Mouse (Mus musculus): ENCODE measurements around the gene Dhx15. TPM values are rescaled to one million over a fixed set of nuclear protein-coding genes. Genes with fewer than 3 reads are reported as not detected.

Gene Dhx15
- polyA plus RNA-seq, 1 experiment from 2014 or later, result 108 TPM

DNA sequence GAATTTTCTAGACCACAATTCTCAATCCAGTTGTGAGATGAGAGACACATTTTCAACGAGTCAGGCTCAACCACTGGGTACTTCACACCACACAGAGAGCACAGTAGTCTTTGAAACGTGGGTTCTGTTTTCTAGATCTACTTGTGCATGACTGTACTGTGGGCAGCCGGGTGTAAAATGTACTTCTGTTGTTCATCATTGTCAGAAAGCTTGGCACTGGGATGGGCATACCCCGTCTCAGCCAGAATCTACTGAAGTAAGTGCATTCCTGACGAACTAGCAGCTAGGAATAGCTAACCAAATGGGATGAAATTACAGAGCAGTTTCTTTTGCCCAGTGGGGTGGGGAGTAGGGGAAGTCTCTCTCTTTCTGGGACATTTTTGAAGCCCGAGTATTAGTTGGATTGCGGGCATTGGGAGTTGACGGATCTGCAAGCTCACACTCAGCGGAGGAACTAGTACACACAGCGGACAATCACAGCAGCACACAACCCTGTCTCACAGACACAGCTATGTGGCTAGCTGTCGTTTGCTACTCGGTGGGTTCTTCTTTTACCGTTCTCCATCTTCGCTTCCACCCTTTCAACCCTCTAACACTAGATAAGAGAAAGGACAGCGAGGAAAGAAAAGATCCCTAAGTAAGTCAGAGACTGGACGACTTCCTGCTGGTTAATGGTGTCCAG, 54.7 kb downstream of the Dhx15 start:
- H3K27me3 ChIP-seq (ENCODE audit: insufficient read depth, low read length), result no peaks in the 10 kb centered on the region
- no peak for TF ChIP-seq CTCF (IDR thresholded peaks at IDR 0.05; ENCODE audit: low read depth)
- DNase-seq (ENCODE audit: low spot score), result no peak
- no peak overlapping the region for H3K4me2 ChIP-seq (ENCODE audit: low read length)
- no peak for ATAC-seq (replicated peaks; ENCODE audit: low FRiP score, low read depth)
- no peak overlapping the region for H3K9ac ChIP-seq (ENCODE audit: low read depth, low read length)
- no peak overlapping the region for H3K4me3 ChIP-seq (replicated peaks; ENCODE audit: low read depth, low read length)
- no peaks in the 10 kb centered on the region for H3K4me1 ChIP-seq (replicated peaks; ENCODE audit: insufficient read depth, low read length)
- WGBS, result 69% methylated on average over 16 of the region's 16 CpGs
- H3K9me3 ChIP-seq (replicated peaks; ENCODE audit: low read length), result no peaks in the 10 kb centered on the region
- no peak overlapping the region for H3K27ac ChIP-seq
- H3K36me3 ChIP-seq (ENCODE audit: insufficient read depth, low read length), result no peaks in the 10 kb centered on the region

DNA sequence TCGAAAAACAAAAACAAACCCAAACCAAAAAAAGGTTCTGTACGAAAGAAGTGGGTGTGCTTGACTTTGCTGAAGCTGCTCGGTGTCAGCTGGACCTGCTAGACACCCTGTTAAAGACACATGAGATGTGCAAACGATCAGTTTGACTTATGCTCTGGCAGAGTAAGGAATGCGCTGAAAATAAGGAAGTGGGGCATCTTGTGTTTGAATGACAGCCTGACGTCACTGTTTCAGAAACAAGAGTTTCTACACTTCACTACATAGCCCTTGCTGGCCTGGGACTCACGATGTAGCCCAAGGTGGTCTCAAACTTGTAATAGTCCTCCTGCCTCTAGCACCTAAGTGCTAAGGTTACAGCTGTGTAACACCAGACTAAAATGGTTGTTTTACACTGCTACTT, 57.5 kb downstream of the Dhx15 start:
- 90% methylated on average over 7 of the region's 7 CpGs for WGBS
- no peak overlapping the region for H3K4me3 ChIP-seq (replicated peaks; ENCODE audit: low read depth, low read length)
- H3K9me3 ChIP-seq (replicated peaks; ENCODE audit: low read length), result no peaks in the 10 kb centered on the region
- H3K36me3 ChIP-seq (ENCODE audit: insufficient read depth, low read length), result no peaks in the 10 kb centered on the region
- DNase-seq (ENCODE audit: low spot score) (no peak), ATAC-seq (replicated peaks; ENCODE audit: low FRiP score, low read depth) (no peak)
- no peak overlapping the region for H3K9ac ChIP-seq (ENCODE audit: low read depth, low read length)
- H3K27me3 ChIP-seq (ENCODE audit: insufficient read depth, low read length), result no peaks in the 10 kb centered on the region
- H3K27ac ChIP-seq, result no peak overlapping the region
- no peak for TF ChIP-seq CTCF (IDR thresholded peaks at IDR 0.05; ENCODE audit: low read depth)
- no peaks in the 10 kb centered on the region for H3K4me1 ChIP-seq (replicated peaks; ENCODE audit: insufficient read depth, low read length)
- H3K4me2 ChIP-seq (ENCODE audit: low read length), result no peak overlapping the region

- DNase-seq (ENCODE audit: low spot score) (no peak), ATAC-seq (replicated peaks; ENCODE audit: low FRiP score, low read depth) (no peak)
- no peaks in the 10 kb centered on the region for H3K9me3 ChIP-seq (replicated peaks; ENCODE audit: low read length)
- H3K9ac ChIP-seq (ENCODE audit: low read depth, low read length), result no peak overlapping the region
- no peaks in the 10 kb centered on the region for H3K27me3 ChIP-seq (ENCODE audit: insufficient read depth, low read length)
- no peak overlapping the region for H3K27ac ChIP-seq
- no peak overlapping the region for H3K4me2 ChIP-seq (ENCODE audit: low read length)
- no peaks in the 10 kb centered on the region for H3K36me3 ChIP-seq (ENCODE audit: insufficient read depth, low read length)
- WGBS, result 20% methylated on average over 9 of the region's 9 CpGs
- H3K4me1 ChIP-seq (replicated peaks; ENCODE audit: insufficient read depth, low read length), result no peaks in the 10 kb centered on the region
- peak; percentile 74 for TF ChIP-seq CTCF (IDR thresholded peaks at IDR 0.05; ENCODE audit: low read depth)
- H3K4me3 ChIP-seq (replicated peaks; ENCODE audit: low read depth, low read length), result no peak overlapping the region
Observed at GRCm38 (mm10) chr5:52132092-52132491, 58.2 kb downstream of the Dhx15 start.

DNA sequence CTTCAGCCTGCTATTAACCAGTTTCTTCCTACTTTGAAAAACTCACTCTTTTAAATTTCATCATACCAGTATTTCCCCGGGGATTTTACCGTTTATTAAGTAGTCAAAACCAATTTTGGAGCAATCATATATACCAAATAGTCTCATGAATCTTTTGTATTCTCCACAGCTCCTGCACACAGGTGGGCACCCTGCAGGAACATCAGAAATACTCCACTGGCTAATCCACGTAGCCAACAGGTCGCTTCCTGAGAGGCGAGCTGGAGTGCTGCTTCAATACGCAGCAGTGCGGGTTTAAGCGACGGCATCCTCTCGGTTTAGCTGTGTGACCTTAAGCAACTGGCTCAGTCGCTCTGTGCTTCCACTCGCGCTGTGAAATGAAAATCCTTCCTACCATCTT, 58.9 kb downstream of the Dhx15 start:
- 92% methylated on average over 13 of the region's 13 CpGs for WGBS
- TF ChIP-seq CTCF (IDR thresholded peaks at IDR 0.05; ENCODE audit: low read depth), result no peak
- H3K4me2 ChIP-seq (ENCODE audit: low read length), result no peak overlapping the region
- no peak overlapping the region for H3K27ac ChIP-seq
- no peaks in the 10 kb centered on the region for H3K9me3 ChIP-seq (replicated peaks; ENCODE audit: low read length)
- no peaks in the 10 kb centered on the region for H3K4me1 ChIP-seq (replicated peaks; ENCODE audit: insufficient read depth, low read length)
- no peak overlapping the region for H3K4me3 ChIP-seq (replicated peaks; ENCODE audit: low read depth, low read length)
- H3K9ac ChIP-seq (ENCODE audit: low read depth, low read length), result no peak overlapping the region
- DNase-seq (ENCODE audit: low spot score), result no peak
- no peaks in the 10 kb centered on the region for H3K27me3 ChIP-seq (ENCODE audit: insufficient read depth, low read length)
- no peak for ATAC-seq (replicated peaks; ENCODE audit: low FRiP score, low read depth)
- H3K36me3 ChIP-seq (ENCODE audit: insufficient read depth, low read length), result no peaks in the 10 kb centered on the region

- H3K27me3 ChIP-seq (ENCODE audit: insufficient read depth, low read length), result no peaks in the 10 kb centered on the region
- H3K36me3 ChIP-seq (ENCODE audit: insufficient read depth, low read length), result no peaks in the 10 kb centered on the region
- no peaks in the 10 kb centered on the region for H3K9me3 ChIP-seq (replicated peaks; ENCODE audit: low read length)
- H3K27ac ChIP-seq, result no peak overlapping the region
- ATAC-seq (replicated peaks; ENCODE audit: low FRiP score, low read depth), result no peak; the same call in 1 of the 2 replicates
- H3K9ac ChIP-seq (ENCODE audit: low read depth, low read length), result no peak overlapping the region
- H3K4me1 ChIP-seq (replicated peaks; ENCODE audit: insufficient read depth, low read length), result no peaks in the 10 kb centered on the region
- WGBS, result 60% methylated on average over 1 of the region's 1 CpGs
- no peak for TF ChIP-seq CTCF (IDR thresholded peaks at IDR 0.05; ENCODE audit: low read depth)
- no peak overlapping the region for H3K4me2 ChIP-seq (ENCODE audit: low read length)
- DNase-seq (ENCODE audit: low spot score), result no peak
- H3K4me3 ChIP-seq (replicated peaks; ENCODE audit: low read depth, low read length), result no peak overlapping the region
Observed at GRCm38 (mm10) chr5:52130496-52130895, 59.8 kb downstream of the Dhx15 start.

DNA sequence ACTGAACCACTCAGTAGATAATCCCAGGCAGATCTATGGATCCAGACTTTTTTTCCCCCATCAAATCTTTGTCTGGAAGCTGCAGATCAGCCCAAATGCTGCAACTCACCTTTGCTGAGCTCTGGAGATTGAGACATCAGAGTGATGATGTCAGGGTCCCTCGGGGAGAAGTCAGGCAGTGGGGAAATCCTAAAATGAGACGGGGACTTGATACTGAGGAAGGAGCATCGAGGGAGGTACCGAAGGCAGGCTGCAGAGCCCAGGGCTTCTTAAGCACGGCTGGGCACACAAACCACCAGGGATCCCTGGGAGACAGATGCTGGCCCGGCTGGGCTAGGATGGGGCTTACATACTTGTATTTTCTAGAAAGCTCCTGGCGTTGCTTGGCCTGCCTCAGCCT, 64.1 kb downstream of the Dhx15 start:
- WGBS, result 73% methylated on average over 7 of the region's 7 CpGs
- ATAC-seq (replicated peaks; ENCODE audit: low FRiP score, low read depth), result no peak
- no peak for TF ChIP-seq CTCF (IDR thresholded peaks at IDR 0.05; ENCODE audit: low read depth)

GRCm38 (mm10) chr5:52125854-52126253, 64.5 kb downstream of the Dhx15 start:
- Histone ChIP-seq H3K36me3 (ENCODE audit: insufficient read depth, low read length) (no peaks in the 10 kb centered on the region), H3K4me3 (replicated peaks; ENCODE audit: low read depth, low read length) (no peak overlapping the region), H3K4me2 (ENCODE audit: low read length) (no peak overlapping the region), H3K9me3 (replicated peaks; ENCODE audit: low read length) (no peaks in the 10 kb centered on the region), H3K27ac (no peak overlapping the region), H3K4me1 (replicated peaks; ENCODE audit: insufficient read depth, low read length) (no peaks in the 10 kb centered on the region), H3K9ac (ENCODE audit: low read depth, low read length) (no peak overlapping the region), H3K27me3 (ENCODE audit: insufficient read depth, low read length) (no peaks in the 10 kb centered on the region)
- TF ChIP-seq CTCF (IDR thresholded peaks at IDR 0.05; ENCODE audit: low read depth), result no peak
- no peak for DNase-seq (ENCODE audit: low spot score)
- WGBS, result 78% methylated on average over 8 of the region's 8 CpGs
- ATAC-seq (replicated peaks; ENCODE audit: low FRiP score, low read depth), result no peak

More for the DNA sequence above, 64.1 kb downstream of the Dhx15 start:
- Histone ChIP-seq H3K9ac (ENCODE audit: low read depth, low read length) (no peak overlapping the region), H3K9me3 (replicated peaks; ENCODE audit: low read length) (no peaks in the 10 kb centered on the region), H3K4me2 (ENCODE audit: low read length) (no peak overlapping the region), H3K4me3 (replicated peaks; ENCODE audit: low read depth, low read length) (no peak overlapping the region), H3K4me1 (replicated peaks; ENCODE audit: insufficient read depth, low read length) (no peaks in the 10 kb centered on the region), H3K27me3 (ENCODE audit: insufficient read depth, low read length) (no peaks in the 10 kb centered on the region), H3K36me3 (ENCODE audit: insufficient read depth, low read length) (no peaks in the 10 kb centered on the region), H3K27ac (no peak overlapping the region)
- no peak for DNase-seq (ENCODE audit: low spot score)

Data from kidney, postnatal 0 days (tissue).